Mouse (Mus musculus) adrenal gland, postnatal 10 days (tissue): Measurements from ENCODE around the gene Lad1. TPM values are rescaled to one million over a fixed set of nuclear protein-coding genes. Genes with fewer than 3 reads are reported as not detected.
A peak's percentile ranks its signal among the peaks of the same experiment; 100 is the strongest.

Experiments
- DNase-seq: peaks from one replicate; pipeline ENCODE4 v3.0.0; 2021; ENCODE audit warnings: mixed read lengths
- total RNA-seq, 2 experiments: library from RNA; stranded (reverse); gene quantifications; 2 replicates each; pipeline ENCODE4 v1.2.3; 2021

The Lad1 gene
- total RNA-seq, 2 experiments from 2014 or later = 0.21 TPM

- no peak for DNase-seq
Measured at GRCm38 (mm10) chr1:135807546-135807945, 10.9 kb upstream of the Lad1 start.

GRCm38 (mm10) chr1:135810180-135810579 is 8.2 kb upstream of the Lad1 start:
- DNase-seq = no peak

GRCm38 (mm10) chr1:135811016-135811646 is 7.3 kb upstream of the Lad1 start:
- DNase-seq = peak; percentile 92

- no peak for DNase-seq
Measured at GRCm38 (mm10) chr1:135812205-135812604, 6.2 kb upstream of the Lad1 start.

GRCm38 (mm10) chr1:135812618-135813017 is 5.8 kb upstream of the Lad1 start:
- no peak for DNase-seq

- DNase-seq = no peak
Measured at GRCm38 (mm10) chr1:135813071-135813470, 5.3 kb upstream of the Lad1 start.

GRCm38 (mm10) chr1:135813687-135814395 is 4.6 kb upstream of the Lad1 start:
- no peak for DNase-seq

- DNase-seq = no peak
Measured at GRCm38 (mm10) chr1:135814531-135814930, 3.9 kb upstream of the Lad1 start.

- DNase-seq = no peak
Measured at GRCm38 (mm10) chr1:135817595-135817994, 803 bp upstream of the Lad1 start.

GRCm38 (mm10) chr1:135820071-135820470 is 1.7 kb downstream of the Lad1 start:
- DNase-seq = no peak

GRCm38 (mm10) chr1:135820736-135821364 is 2.5 kb downstream of the Lad1 start:
- DNase-seq = peak; percentile 16

GRCm38 (mm10) chr1:135821780-135822179 is 3.4 kb downstream of the Lad1 start:
- DNase-seq = no peak

- peak; percentile 47 for DNase-seq
Measured at GRCm38 (mm10) chr1:135828918-135829317, 10.5 kb downstream of the Lad1 start.

GRCm38 (mm10) chr1:135834206-135834859 is 15.9 kb downstream of the Lad1 start:
- no peak for DNase-seq

GRCm38 (mm10) chr1:135834983-135835382 is 16.6 kb downstream of the Lad1 start:
- DNase-seq = no peak

- DNase-seq = no peak
Measured at GRCm38 (mm10) chr1:135835716-135836483, 17.5 kb downstream of the Lad1 start, which contains the start of gene Tnnt2. Gene Tnnt2 (plus strand): TSS chr1:135836354.

GRCm38 (mm10) chr1:135838626-135839025 is 20.2 kb downstream of the Lad1 start:
- DNase-seq = no peak

- no peak for DNase-seq
Measured at GRCm38 (mm10) chr1:135839065-135839464, 20.7 kb downstream of the Lad1 start.

- no peak for DNase-seq
Measured at GRCm38 (mm10) chr1:135840675-135841395, 22.4 kb downstream of the Lad1 start.

GRCm38 (mm10) chr1:135843519-135844262 is 25.3 kb downstream of the Lad1 start:
- no peak for DNase-seq

- DNase-seq = no peak
Measured at GRCm38 (mm10) chr1:135844481-135844880, 26.1 kb downstream of the Lad1 start.
